Mouse (Mus musculus) G1E (cell line): Measurements from ENCODE around the gene Cdc25a.

ENCODE experiments used
- CTCF ChIP-seq: IDR thresholded peaks from 2 replicates; pipeline ENCODE4 v1.5.1; 2012; ENCODE audit warnings: low read depth, low read length, inconsistent platforms, mixed read lengths
- GATA1 ChIP-seq: IDR thresholded peaks from 2 replicates; pipeline ENCODE4 v1.6.1; 2012; ENCODE audit warnings: borderline replicate concordance, low read length, inconsistent platforms, mixed read lengths
- GATA2 ChIP-seq: IDR thresholded peaks from 2 replicates; pipeline ENCODE4 v1.6.1; 2012; ENCODE audit warnings: low read depth, low read length, inconsistent platforms, borderline replicate concordance
- POLR2AphosphoS5 ChIP-seq: IDR thresholded peaks from 2 replicates; pipeline ENCODE4 v1.6.1; 2012; ENCODE audit warnings: low read depth, low read length, inconsistent platforms; ENCODE audit not compliant: insufficient replicate concordance
- TAL1 ChIP-seq: conservative IDR thresholded peaks from 2 replicates; pipeline ENCODE4 v1.6.1; 2012; ENCODE audit warnings: low read depth, low read length, inconsistent platforms, mixed read lengths

- TF ChIP-seq TAL1 (no peak), CTCF (no peak), GATA1 (no peak), POLR2AphosphoS5 (no peak), GATA2 (no peak)
Observed at GRCm38 (mm10) chr9:109854341-109854740, 21.0 kb upstream of the Cdc25a start.
